Mouse (Mus musculus) cerebellum, adult 2 months (tissue): Measurements from ENCODE around the gene Hmgn5.

Source experiments
- CTCF ChIP-seq: fragments of 200-500 bp; IDR thresholded peaks from 2 replicates; pipeline ENCODE4 v1.5.1; 2011; ENCODE audit warnings: low read depth, mild to moderate bottlenecking, control low read depth, low read length, moderate library complexity, borderline replicate concordance; ENCODE audit not compliant: insufficient read depth
- POLR2A ChIP-seq: fragments of 200-500 bp; IDR thresholded peaks from 2 replicates; pipeline ENCODE4 v1.6.1; 2011; ENCODE audit warnings: low read length, control low read depth, borderline replicate concordance; ENCODE audit not compliant: insufficient read depth

DNA sequence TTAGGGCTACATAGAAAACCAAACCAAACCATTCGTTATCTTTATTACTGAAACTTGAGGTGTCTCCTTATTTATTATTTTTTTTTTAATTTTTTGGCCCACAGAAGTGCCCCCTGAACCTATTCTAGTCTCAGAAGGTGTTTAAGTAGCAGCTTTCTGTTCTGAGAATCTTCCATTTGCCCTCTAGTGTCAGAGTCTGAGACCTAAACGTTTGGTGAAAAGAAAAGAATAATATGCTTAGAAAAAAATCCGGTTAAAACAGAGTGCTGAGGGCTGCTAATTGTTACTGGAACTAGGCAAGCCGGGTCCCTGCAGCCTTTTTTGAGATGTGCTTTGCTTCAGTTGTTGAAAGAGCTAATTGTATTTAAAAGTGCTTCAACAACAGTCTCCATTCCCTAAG is 962 bp upstream of the Hmgn5 start:
- TF ChIP-seq POLR2A, result no peak
- TF ChIP-seq CTCF, result no peak
